Mouse (Mus musculus): Measurements from ENCODE around the gene Gm5244. TPM values are rescaled to one million over a fixed set of nuclear protein-coding genes. Genes with fewer than 3 reads are reported as not detected.

Gene Gm5244
- polyA plus RNA-seq, 1 experiment from 2014 or later, result not detected

DNA sequence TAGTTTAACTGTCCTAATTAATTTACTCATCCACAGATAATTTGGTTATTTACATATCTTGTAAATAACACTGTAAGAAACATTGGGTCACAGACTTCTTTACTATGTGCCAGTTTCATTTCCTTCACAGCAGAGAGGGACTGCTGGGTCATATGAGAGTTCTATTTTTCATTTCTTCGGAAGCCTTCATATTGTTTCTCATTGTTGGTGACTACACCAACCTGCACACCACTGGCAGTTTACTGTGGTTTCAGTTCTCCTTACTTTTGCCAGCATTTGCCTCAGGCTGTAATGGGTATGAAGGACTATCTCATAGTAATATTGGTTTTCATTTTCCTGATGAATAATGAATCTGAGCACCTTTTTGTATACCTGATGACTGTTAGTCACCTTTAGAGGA lies 28.0 kb upstream of the Gm5244 start:
- Histone ChIP-seq H3K27me3 (no peaks in the 10 kb centered on the region), H3K9ac (no peak overlapping the region), H3K4me2 (no peak overlapping the region), H3K4me1 (replicated peaks) (no peaks in the 10 kb centered on the region), H3K4me3 (replicated peaks) (no peak overlapping the region), H3K9me3 (replicated peaks) (no peaks in the 10 kb centered on the region), H3K27ac (replicated peaks) (no peak overlapping the region), H3K36me3 (replicated peaks) (no peaks in the 10 kb centered on the region)
- 78% methylated on average over 1 of the region's 1 CpGs for whole genome bisulfite sequencing (ENCODE audit: insufficient replicate concordance)
- ATAC-seq (ENCODE audit: insufficient read depth), result no peak

DNA sequence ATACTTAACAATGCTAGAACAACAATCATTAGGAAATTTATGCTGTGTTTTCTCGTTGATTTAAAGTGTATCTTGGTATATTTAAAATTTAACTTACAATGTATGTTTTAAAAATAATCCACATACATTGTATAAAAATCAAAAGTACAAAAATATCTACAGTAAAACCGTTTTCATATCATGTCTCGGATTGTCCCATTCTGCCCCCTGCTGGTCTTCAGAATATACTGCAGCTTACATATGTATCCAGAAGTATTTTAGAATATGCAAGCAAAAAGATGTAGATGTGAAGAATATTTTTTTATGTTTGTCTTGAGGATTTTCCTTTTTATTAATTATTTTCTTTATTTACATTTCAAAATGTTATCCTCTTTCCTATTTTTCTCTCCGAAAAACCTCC lies 26.1 kb upstream of the Gm5244 start:
- no peak for ATAC-seq (ENCODE audit: insufficient read depth)
- no peaks in the 10 kb centered on the region for H3K36me3 ChIP-seq (replicated peaks)
- WGBS (ENCODE audit: insufficient replicate concordance), result 16% methylated on average over 4 of the region's 4 CpGs

DNA sequence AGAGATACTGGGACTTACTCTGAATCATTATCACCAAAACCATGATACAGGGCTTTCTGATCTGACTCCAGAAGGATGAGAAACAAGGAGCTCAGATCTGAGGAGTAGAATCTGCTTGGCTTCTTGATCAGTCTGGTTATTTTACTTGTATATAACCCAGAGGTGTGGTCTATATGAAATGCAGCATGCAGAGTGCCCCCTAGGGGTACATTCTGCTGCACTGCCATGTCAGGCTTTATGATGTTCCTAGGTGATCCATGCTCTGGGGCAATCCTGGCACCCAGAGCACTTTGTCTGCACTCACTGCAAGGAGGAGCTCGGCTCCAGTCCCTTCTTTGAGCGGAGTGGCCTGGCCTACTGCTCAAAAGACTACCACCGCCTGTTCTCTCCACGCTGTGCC lies 21.9 kb upstream of the Gm5244 start:
- H3K4me3 ChIP-seq (replicated peaks), result no peak overlapping the region
- no peaks in the 10 kb centered on the region for H3K4me1 ChIP-seq (replicated peaks)
- no peaks in the 10 kb centered on the region for H3K27me3 ChIP-seq
- H3K4me2 ChIP-seq, result no peak overlapping the region
- no peaks in the 10 kb centered on the region for H3K36me3 ChIP-seq (replicated peaks)
- H3K9ac ChIP-seq, result no peak overlapping the region
- no peak for ATAC-seq (ENCODE audit: insufficient read depth)
- WGBS (ENCODE audit: insufficient replicate concordance), result 65% methylated on average over 4 of the region's 4 CpGs
- no peaks in the 10 kb centered on the region for H3K9me3 ChIP-seq (replicated peaks)
- no peak overlapping the region for H3K27ac ChIP-seq (replicated peaks)

More for the DNA sequence above, 26.1 kb upstream of the Gm5244 start:
- Histone ChIP-seq H3K4me3 (replicated peaks) (no peak overlapping the region), H3K9ac (no peak overlapping the region), H3K9me3 (replicated peaks) (no peaks in the 10 kb centered on the region), H3K4me2 (no peak overlapping the region), H3K27me3 (no peaks in the 10 kb centered on the region), H3K27ac (replicated peaks) (no peak overlapping the region), H3K4me1 (replicated peaks) (no peaks in the 10 kb centered on the region)

DNA sequence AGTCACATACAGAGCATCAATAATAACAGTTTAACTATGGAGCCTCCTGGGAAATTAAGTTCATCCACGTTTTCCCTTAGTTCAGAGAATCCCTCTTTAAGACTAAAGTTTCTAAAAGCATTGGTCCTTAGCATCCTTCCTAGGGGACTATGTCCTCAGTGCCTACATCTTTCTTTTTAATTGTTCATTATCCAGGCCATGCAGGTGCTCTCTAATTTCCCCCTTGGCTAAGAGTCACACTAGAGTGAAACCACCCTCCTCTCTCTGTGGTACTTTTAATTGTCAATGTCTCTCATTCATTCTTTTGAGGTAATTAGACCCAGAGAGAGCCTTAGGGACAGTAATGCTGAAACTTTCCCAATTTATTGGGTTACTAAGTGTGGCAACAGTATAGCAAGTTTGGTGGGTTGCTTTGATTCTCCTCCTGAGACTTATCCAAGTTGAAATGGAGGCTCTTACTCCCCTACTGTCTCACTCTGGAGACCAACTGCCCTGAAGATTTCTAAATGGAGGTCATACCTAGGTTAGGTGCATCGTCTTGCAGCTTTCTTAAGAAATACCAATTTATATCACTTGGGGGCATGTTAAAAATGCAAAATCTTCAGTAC lies 15.6 kb upstream of the Gm5244 start:
- Histone ChIP-seq H3K9ac (no peak overlapping the region), H3K4me3 (replicated peaks) (no peak overlapping the region), H3K9me3 (replicated peaks) (no peaks in the 10 kb centered on the region), H3K4me1 (replicated peaks) (0 out of 2 replicates have a peak, but pooled peaks cover 6% of the 10 kb centered on the region), H3K36me3 (replicated peaks) (no peaks in the 10 kb centered on the region), H3K27me3 (no peaks in the 10 kb centered on the region), H3K4me2 (no peak overlapping the region), H3K27ac (replicated peaks) (no peak overlapping the region)
- 49% methylated on average over 2 of the region's 2 CpGs for WGBS (ENCODE audit: insufficient replicate concordance)
- no peak for ATAC-seq (ENCODE audit: insufficient read depth)

DNA sequence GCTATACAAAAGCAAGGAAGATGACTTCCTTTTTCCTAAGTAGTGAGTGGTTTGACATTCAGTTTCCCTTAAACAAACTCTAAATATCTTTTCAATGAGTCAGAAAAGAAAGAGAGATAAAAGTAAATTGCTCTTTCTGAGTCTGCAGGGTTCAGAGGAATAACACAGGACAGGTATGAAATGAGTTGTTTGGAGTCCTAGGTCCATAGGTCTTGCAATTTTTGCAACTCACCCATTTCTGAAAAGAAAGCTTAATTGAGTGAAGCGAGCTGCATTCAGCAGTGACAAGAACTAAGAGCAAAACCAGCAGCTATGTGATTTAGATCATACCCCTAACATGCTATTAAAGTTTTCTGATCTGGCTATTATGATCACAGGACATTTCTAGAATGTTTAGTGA lies 14.9 kb upstream of the Gm5244 start:
- 44% methylated on average over 1 of the region's 1 CpGs for WGBS (ENCODE audit: insufficient replicate concordance)
- H3K27ac ChIP-seq (replicated peaks), result no peak overlapping the region
- ATAC-seq (ENCODE audit: insufficient read depth), result no peak
- H3K4me3 ChIP-seq (replicated peaks), result no peak overlapping the region
- H3K4me2 ChIP-seq, result no peak overlapping the region
- H3K27me3 ChIP-seq, result no peaks in the 10 kb centered on the region
- no peaks in the 10 kb centered on the region for H3K36me3 ChIP-seq (replicated peaks)
- H3K9ac ChIP-seq, result no peak overlapping the region
- 0 out of 2 replicates have a peak, but pooled peaks cover 6% of the 10 kb centered on the region for H3K4me1 ChIP-seq (replicated peaks)
- no peaks in the 10 kb centered on the region for H3K9me3 ChIP-seq (replicated peaks)

DNA sequence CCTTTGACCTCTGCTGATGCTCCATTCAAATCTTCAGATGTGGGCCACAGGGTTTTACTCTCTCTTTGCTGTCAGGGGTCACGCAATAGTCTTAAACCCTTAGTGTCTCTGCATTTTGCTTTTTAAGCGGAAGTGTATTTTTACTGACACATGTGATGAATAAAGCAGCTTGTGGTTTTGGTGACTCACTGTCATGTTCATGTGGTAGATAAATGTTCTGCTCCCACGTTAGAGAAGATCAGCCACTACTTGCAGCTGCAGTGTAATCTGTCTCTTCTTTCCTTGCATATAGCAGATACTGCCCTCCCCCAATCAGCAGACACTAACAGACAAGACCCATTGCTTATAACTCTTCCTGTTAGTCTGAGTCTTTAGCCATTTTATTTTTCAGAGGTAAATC lies 12.9 kb upstream of the Gm5244 start:
- H3K9ac ChIP-seq, result no peak overlapping the region
- peak; percentile 52; the same call in 1 of the 2 replicates for ATAC-seq (ENCODE audit: insufficient read depth)
- H3K4me2 ChIP-seq, result no peak overlapping the region
- no peak overlapping the region for H3K27ac ChIP-seq (replicated peaks)
- 0 out of 2 replicates have a peak, but pooled peaks cover 6% of the 10 kb centered on the region for H3K4me1 ChIP-seq (replicated peaks)
- H3K4me3 ChIP-seq (replicated peaks), result no peak overlapping the region
- H3K27me3 ChIP-seq, result no peaks in the 10 kb centered on the region
- WGBS (ENCODE audit: insufficient replicate concordance), result 12% methylated on average over 3 of the region's 3 CpGs
- no peaks in the 10 kb centered on the region for H3K9me3 ChIP-seq (replicated peaks)
- no peaks in the 10 kb centered on the region for H3K36me3 ChIP-seq (replicated peaks)

DNA sequence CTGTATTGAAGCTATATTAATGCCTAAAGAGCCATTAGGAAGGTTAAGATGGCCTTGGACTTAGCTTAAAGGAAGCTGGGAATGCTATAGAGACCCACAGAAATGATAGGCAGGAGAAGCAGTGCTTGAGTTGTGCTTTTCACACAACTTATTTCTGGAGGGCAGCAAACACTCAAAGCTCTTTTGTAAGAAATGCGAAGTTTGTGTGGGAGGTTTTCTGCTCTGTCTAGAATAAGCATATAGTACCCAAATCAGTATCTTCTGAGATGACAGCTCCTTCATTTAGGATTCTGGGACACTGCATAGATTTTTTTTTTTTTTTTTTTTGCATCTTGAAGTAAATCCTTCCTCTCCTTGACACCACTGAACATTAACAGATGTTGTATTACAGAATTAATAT lies 8.0 kb upstream of the Gm5244 start:
- 82% methylated on average over 1 of the region's 1 CpGs for WGBS (ENCODE audit: insufficient replicate concordance)
- H3K27ac ChIP-seq (replicated peaks), result no peak overlapping the region
- H3K27me3 ChIP-seq, result no peaks in the 10 kb centered on the region
- no peak overlapping the region for H3K4me3 ChIP-seq (replicated peaks)
- no peak overlapping the region for H3K4me2 ChIP-seq
- no peak for ATAC-seq (ENCODE audit: insufficient read depth)
- no peak overlapping the region for H3K9ac ChIP-seq
- no peaks in the 10 kb centered on the region for H3K36me3 ChIP-seq (replicated peaks)
- no peaks in the 10 kb centered on the region for H3K9me3 ChIP-seq (replicated peaks)
- H3K4me1 ChIP-seq (replicated peaks), result no peaks in the 10 kb centered on the region

DNA sequence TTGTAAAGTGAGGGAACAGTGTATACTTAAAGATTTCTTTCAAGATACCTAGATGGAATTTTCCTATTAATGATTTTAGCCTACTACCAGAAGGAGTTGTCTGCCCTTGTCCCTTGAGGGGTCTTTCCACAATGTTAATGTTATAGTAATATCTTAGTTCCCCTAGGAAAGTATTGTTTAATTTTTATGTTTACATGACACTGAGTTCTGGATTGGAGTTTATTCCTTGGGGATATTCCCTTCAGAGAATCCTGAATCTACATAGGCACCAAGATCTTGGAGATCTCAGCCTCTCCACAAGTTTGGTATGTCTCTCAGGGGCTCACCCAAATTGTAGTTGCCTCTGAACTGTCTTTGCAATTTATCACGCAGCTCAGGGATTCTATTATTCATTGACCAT lies 10.5 kb downstream of the Gm5244 start, which contains the start of gene Olfr1444:
Gene Olfr1444 (plus strand): TSS at position 301 of the 400 bp plus-strand sequence.
- H3K9me3 ChIP-seq (replicated peaks), result no peaks in the 10 kb centered on the region
- WGBS (ENCODE audit: insufficient replicate concordance), result 26% methylated on average over 1 of the region's 1 CpGs
- no peak within 1 kb of the TSS for H3K4me2 ChIP-seq
- no peaks in the 10 kb centered on the region for H3K36me3 ChIP-seq (replicated peaks)
- no peaks in the 10 kb centered on the region for H3K27me3 ChIP-seq
- no peak within 1 kb of the TSS for H3K27ac ChIP-seq (replicated peaks)
- H3K4me1 ChIP-seq (replicated peaks), result no peaks in the 10 kb centered on the region
- ATAC-seq (ENCODE audit: insufficient read depth), result no peak
- H3K4me3 ChIP-seq (replicated peaks), result no peak within 1 kb of the TSS
- H3K9ac ChIP-seq, result no peak within 1 kb of the TSS

DNA sequence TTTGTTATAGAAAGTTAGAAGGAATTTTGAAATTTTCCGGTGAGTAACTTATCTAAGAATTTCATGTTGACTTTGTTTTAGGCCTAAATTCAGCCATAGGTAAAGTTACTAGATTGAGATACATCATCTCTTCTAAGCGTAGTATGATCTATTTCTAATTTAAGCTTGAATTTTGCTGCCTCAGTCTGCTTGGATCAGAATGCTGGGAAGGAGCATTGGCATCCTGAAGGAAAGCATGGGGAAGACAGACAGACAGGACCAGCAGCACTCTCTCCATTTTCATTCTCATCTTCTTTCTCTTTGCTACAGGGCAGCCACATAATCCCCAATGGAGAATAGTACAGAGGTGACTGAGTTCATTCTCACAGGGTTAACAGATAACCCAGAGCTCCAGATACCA lies 37.1 kb downstream of the Gm5244 start, which contains the start of gene Olfr1445:
Gene Olfr1445 (plus strand): TSS at position 301 of the 400 bp plus-strand sequence.
- ATAC-seq (ENCODE audit: insufficient read depth), result no peak
- no peaks in the 10 kb centered on the region for H3K4me1 ChIP-seq (replicated peaks)
- H3K4me3 ChIP-seq (replicated peaks), result no peak within 1 kb of the TSS
- H3K27ac ChIP-seq (replicated peaks), result no peak within 1 kb of the TSS
- H3K9me3 ChIP-seq (replicated peaks), result no peaks in the 10 kb centered on the region
- H3K4me2 ChIP-seq, result no peak within 1 kb of the TSS
- H3K36me3 ChIP-seq (replicated peaks), result no peaks in the 10 kb centered on the region
- no peak within 1 kb of the TSS for H3K9ac ChIP-seq
- 55% methylated on average over 2 of the region's 2 CpGs for WGBS (ENCODE audit: insufficient replicate concordance)
- H3K27me3 ChIP-seq, result no peaks in the 10 kb centered on the region

DNA sequence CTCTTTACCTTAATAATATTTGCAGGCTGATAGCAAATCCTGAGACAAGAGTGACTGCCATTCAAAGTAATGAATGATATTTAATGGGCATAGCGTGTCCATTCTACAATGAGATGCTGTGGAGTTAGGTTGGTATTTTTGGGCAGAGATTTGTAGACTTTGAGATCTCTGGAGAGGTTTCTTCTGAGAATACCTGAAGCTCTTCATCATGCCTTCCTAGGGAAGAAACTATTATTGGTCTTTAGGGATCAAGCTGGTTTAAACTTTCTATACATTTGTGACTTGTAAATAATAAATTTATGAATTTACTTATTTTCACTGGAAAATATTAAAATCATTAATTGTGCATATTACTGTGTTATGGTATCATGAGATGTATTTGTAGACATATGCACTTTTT lies 46.9 kb downstream of the Gm5244 start, which contains the start of gene Olfr1446:
Gene Olfr1446 (minus strand): TSS at position 101 of the 400 bp plus-strand sequence.
- H3K27ac ChIP-seq (replicated peaks), result no peak within 1 kb of the TSS
- H3K4me3 ChIP-seq (replicated peaks), result no peak within 1 kb of the TSS
- H3K9me3 ChIP-seq (replicated peaks), result no peaks in the 10 kb centered on the region
- H3K9ac ChIP-seq, result no peak within 1 kb of the TSS
- H3K4me1 ChIP-seq (replicated peaks), result no peaks in the 10 kb centered on the region
- no peaks in the 10 kb centered on the region for H3K27me3 ChIP-seq
- no peaks in the 10 kb centered on the region for H3K36me3 ChIP-seq (replicated peaks)
- WGBS (ENCODE audit: insufficient replicate concordance), result 51% methylated on average over 1 of the region's 1 CpGs
- ATAC-seq (ENCODE audit: insufficient read depth), result no peak
- H3K4me2 ChIP-seq, result no peak within 1 kb of the TSS
